Mouse (Mus musculus) kidney, embryonic 16.5 days (tissue): Measurements from ENCODE around the gene Ccnk. TPM values are rescaled to one million over a fixed set of nuclear protein-coding genes. Genes with fewer than 3 reads are reported as not detected.
A peak's percentile ranks its signal among the peaks of the same experiment; 100 is the strongest.

Experiments used
- ATAC-seq: fragments of 200-750 bp; cut with Nextera tagmentation; 2 replicates; pipeline ENCODE4 v1.8.0; 2017; ENCODE audit warnings: moderate TSS enrichment; ENCODE audit not compliant: low FRiP score, low TSS enrichment
- H3K27ac ChIP-seq: fragments of 300-500 bp; sonication (generic); 2 replicates; pipeline ENCODE4 v1.5.1; 2014; ENCODE audit warnings: low read length
- H3K27me3 ChIP-seq: fragments of 300-500 bp; sonication (generic); 2 replicates; pipeline ENCODE4 v1.6.1; 2014; ENCODE audit warnings: low read length, control low read depth, mixed read lengths; ENCODE audit not compliant: insufficient read depth
- H3K36me3 ChIP-seq: fragments of 300-500 bp; sonication (generic); 2 replicates; pipeline ENCODE4 v1.6.1; 2014; ENCODE audit warnings: low read length, control low read depth, mixed read lengths; ENCODE audit not compliant: insufficient read depth
- H3K4me1 ChIP-seq: fragments of 300-500 bp; sonication (generic); 2 replicates; pipeline ENCODE4 v1.6.1; 2014; ENCODE audit warnings: low read length, control low read depth, mixed read lengths; ENCODE audit not compliant: insufficient read depth
- H3K4me2 ChIP-seq: fragments of 300-500 bp; sonication (generic); replicated peaks from 2 replicates; pipeline ENCODE4 v1.6.1; 2014; ENCODE audit warnings: low read depth, low read length
- H3K4me3 ChIP-seq: fragments of 300-500 bp; sonication (generic); 2 replicates; pipeline ENCODE4 v1.5.1; 2014; ENCODE audit warnings: mild to moderate bottlenecking, low read length
- H3K9ac ChIP-seq: fragments of 300-500 bp; sonication (generic); replicated peaks from 2 replicates; pipeline ENCODE4 v1.6.1; 2014; ENCODE audit warnings: low read length
- H3K9me3 ChIP-seq: fragments of 300-500 bp; sonication (generic); 2 replicates; pipeline ENCODE4 v1.6.1; 2016; ENCODE audit warnings: low read length, control low read depth
- WGBS: fragments of 180-500 bp; shearing (Covaris S2); extraction: QIAGEN DNeasy Blood & Tissue Kit; methylation state at CpG from one replicate; pipeline ENCODE4 v1.1.7; 2014; 5-methylcytosine and 5-hydroxymethylcytosine counted together
- polyA plus RNA-seq: library from polyadenylated mRNA; unstranded; fragments of >200 nt; fragmentation: Nextera tagmentation; extraction: Ambion mirVana; gene quantifications from 2 replicates; pipeline ENCODE4 v1.2.1, GENCODE M21; 2015

Ccnk gene
- polyA plus RNA-seq, 1 experiment from 2014 or later = 2.4 TPM

- Histone ChIP-seq H3K27ac (no peak overlapping the region), H3K27me3 (no peaks in the 10 kb centered on the region), H3K9me3 (no peaks in the 10 kb centered on the region), H3K4me2 (no peak overlapping the region), H3K4me3 (no peak overlapping the region), H3K9ac (0 out of 2 replicates have a peak overlapping the region, but pooled peaks have one; percentile 2), H3K4me1 (peaks cover 35% of the 10 kb centered on the region), H3K36me3 (peaks cover 12% of the 10 kb centered on the region)
- WGBS = 22% methylated on average over 13 of the region's 13 CpGs
- ATAC-seq = no peak
These were observed 29.5 kb downstream of the Ccnk start for GRCm38 (mm10) chr12:108208726-108209438.

- H3K4me1 ChIP-seq = peaks cover 48% of the 10 kb centered on the region
- H3K4me2 ChIP-seq = no peak overlapping the region
- WGBS = 85% methylated on average over 15 of the region's 15 CpGs
- H3K27me3 ChIP-seq = no peaks in the 10 kb centered on the region
- H3K27ac ChIP-seq = no peak overlapping the region
- no peak overlapping the region for H3K4me3 ChIP-seq
- peaks cover 5% of the 10 kb centered on the region; the same call in 1 of the 2 replicates for H3K36me3 ChIP-seq
- ATAC-seq = no peak
- no peaks in the 10 kb centered on the region for H3K9me3 ChIP-seq
- H3K9ac ChIP-seq = no peak overlapping the region
These were observed 31.2 kb downstream of the Ccnk start for GRCm38 (mm10) chr12:108210623-108211022.

- ATAC-seq = no peak
These were observed 32.7 kb downstream of the Ccnk start for GRCm38 (mm10) chr12:108212071-108212470.

GRCm38 (mm10) chr12:108212476-108212875 is 33.1 kb downstream of the Ccnk start:
- 73% methylated on average over 6 of the region's 6 CpGs for WGBS
- peaks cover 48% of the 10 kb centered on the region for H3K4me1 ChIP-seq
- H3K27ac ChIP-seq = no peak overlapping the region
- no peak overlapping the region for H3K9ac ChIP-seq
- no peak overlapping the region for H3K4me3 ChIP-seq
- H3K9me3 ChIP-seq = no peaks in the 10 kb centered on the region
- no peaks in the 10 kb centered on the region for H3K27me3 ChIP-seq
- H3K4me2 ChIP-seq = no peak overlapping the region
- no peak for ATAC-seq
- H3K36me3 ChIP-seq = no peaks in the 10 kb centered on the region

More at GRCm38 (mm10) chr12:108212071-108212470, 32.7 kb downstream of the Ccnk start:
- Histone ChIP-seq H3K9ac (no peak overlapping the region), H3K27me3 (no peaks in the 10 kb centered on the region), H3K9me3 (no peaks in the 10 kb centered on the region), H3K27ac (no peak overlapping the region), H3K4me2 (no peak overlapping the region), H3K36me3 (no peaks in the 10 kb centered on the region), H3K4me3 (no peak overlapping the region), H3K4me1 (peaks cover 48% of the 10 kb centered on the region)
- WGBS = 24% methylated on average over 5 of the region's 5 CpGs

- H3K4me3 ChIP-seq = no peak overlapping the region
- no peaks in the 10 kb centered on the region for H3K36me3 ChIP-seq
- H3K9ac ChIP-seq = no peak overlapping the region; the same call in 1 of the 2 replicates
- H3K27ac ChIP-seq = 0 out of 2 replicates have a peak overlapping the region, but pooled peaks have one; percentile 20
- ATAC-seq = peak; percentile 21; the same call in 1 of the 2 replicates
- no peaks in the 10 kb centered on the region for H3K9me3 ChIP-seq
- 0 out of 2 replicates have a peak overlapping the region, but pooled peaks have one; percentile 6 for H3K4me2 ChIP-seq
- WGBS = 19% methylated on average over 18 of the region's 18 CpGs
- H3K4me1 ChIP-seq = peaks cover 48% of the 10 kb centered on the region
- H3K27me3 ChIP-seq = no peaks in the 10 kb centered on the region
These were observed 34.0 kb downstream of the Ccnk start for GRCm38 (mm10) chr12:108213090-108214041.

- Histone ChIP-seq H3K4me1 (peaks cover 54% of the 10 kb centered on the region), H3K36me3 (no peaks in the 10 kb centered on the region), H3K9me3 (no peaks in the 10 kb centered on the region), H3K27me3 (no peaks in the 10 kb centered on the region), H3K27ac (no peak overlapping the region), H3K9ac (no peak overlapping the region), H3K4me3 (no peak overlapping the region), H3K4me2 (no peak overlapping the region)
- ATAC-seq = 0 out of 2 replicates have a peak, but pooled peaks have one; percentile 32
- WGBS = 32% methylated on average over 8 of the region's 8 CpGs
These were observed 35.7 kb downstream of the Ccnk start for GRCm38 (mm10) chr12:108215090-108215489.

GRCm38 (mm10) chr12:108216611-108217370 is 37.4 kb downstream of the Ccnk start:
- H3K36me3 ChIP-seq = no peaks in the 10 kb centered on the region
- H3K4me2 ChIP-seq = no peak overlapping the region
- no peaks in the 10 kb centered on the region for H3K9me3 ChIP-seq
- no peak overlapping the region for H3K9ac ChIP-seq
- H3K4me1 ChIP-seq = peaks cover 61% of the 10 kb centered on the region
- no peak for ATAC-seq
- no peak overlapping the region for H3K4me3 ChIP-seq
- 72% methylated on average over 11 of the region's 11 CpGs for WGBS
- no peak overlapping the region for H3K27ac ChIP-seq
- H3K27me3 ChIP-seq = no peaks in the 10 kb centered on the region

GRCm38 (mm10) chr12:108217572-108217971 is 38.2 kb downstream of the Ccnk start:
- Histone ChIP-seq H3K4me1 (peaks cover 53% of the 10 kb centered on the region), H3K9ac (no peak overlapping the region), H3K36me3 (no peaks in the 10 kb centered on the region), H3K9me3 (no peaks in the 10 kb centered on the region), H3K27ac (no peak overlapping the region), H3K4me3 (no peak overlapping the region), H3K4me2 (no peak overlapping the region), H3K27me3 (no peaks in the 10 kb centered on the region)
- no peak for ATAC-seq
- WGBS = 67% methylated on average over 5 of the region's 5 CpGs

- ATAC-seq = no peak
- Histone ChIP-seq H3K4me3 (no peak overlapping the region), H3K27me3 (no peaks in the 10 kb centered on the region), H3K9me3 (no peaks in the 10 kb centered on the region), H3K27ac (0 out of 2 replicates have a peak overlapping the region, but pooled peaks have one; percentile 30), H3K36me3 (no peaks in the 10 kb centered on the region), H3K9ac (no peak overlapping the region), H3K4me1 (peaks cover 49% of the 10 kb centered on the region), H3K4me2 (no peak overlapping the region)
- 47% methylated on average over 15 of the region's 15 CpGs for WGBS
These were observed 39.8 kb downstream of the Ccnk start for GRCm38 (mm10) chr12:108219163-108219562.
